Mouse (Mus musculus) hindbrain, embryonic 10.5 days (tissue): ENCODE data around the gene Ceacam20. TPM values are rescaled to one million over a fixed set of nuclear protein-coding genes. Genes with fewer than 3 reads are reported as not detected.
"Not testable (repeated sequence)": the region's sequence is repeated elsewhere in the genome, so short reads cannot be mapped to it uniquely, and the experiment has no call there.

Experiments used
- DNase-seq: peaks from one replicate; pipeline ENCODE4 v3.0.0-alpha.2; 2017; ENCODE audit warnings: low spot score
- H3K27ac ChIP-seq: fragments of 300-500 bp; sonication (generic); 2 replicates; pipeline ENCODE4 v1.5.1; 2016; ENCODE audit warnings: mild to moderate bottlenecking, moderate library complexity
- H3K27me3 ChIP-seq: fragments of 300-500 bp; sonication (generic); 2 replicates; pipeline ENCODE4 v1.6.1; 2016; ENCODE audit warnings: mild to moderate bottlenecking; ENCODE audit not compliant: poor library complexity, insufficient read depth, severe bottlenecking
- H3K36me3 ChIP-seq: fragments of 300-500 bp; sonication (generic); 2 replicates; pipeline ENCODE4 v1.6.1; 2016; ENCODE audit warnings: mild to moderate bottlenecking, moderate library complexity
- H3K4me1 ChIP-seq: fragments of 300-500 bp; sonication (generic); replicated peaks from 2 replicates; pipeline ENCODE4 v1.6.1; 2016; ENCODE audit warnings: mild to moderate bottlenecking
- H3K4me3 ChIP-seq: fragments of 300-500 bp; sonication (generic); 2 replicates; pipeline ENCODE4 v1.5.1; 2016; ENCODE audit warnings: mild to moderate bottlenecking, moderate library complexity
- H3K9me3 ChIP-seq: fragments of 300-500 bp; sonication (generic); 2 replicates; pipeline ENCODE4 v1.6.1; 2016; ENCODE audit warnings: mild to moderate bottlenecking, moderate library complexity
- WGBS: fragments of 180-500 bp; shearing (Covaris S2); methylation state at CpG from one replicate; pipeline ENCODE4 v1.1.7; 2016; 5-methylcytosine and 5-hydroxymethylcytosine counted together
- polyA plus RNA-seq: library from polyadenylated mRNA; unstranded; fragments of >200 nt; fragmentation: Nextera tagmentation; extraction: Ambion mirVana; gene quantifications from 2 replicates; pipeline ENCODE4 v1.2.1, GENCODE M21; 2016

Ceacam20 gene
- polyA plus RNA-seq, 1 experiment from 2014 or later: not detected

DNA sequence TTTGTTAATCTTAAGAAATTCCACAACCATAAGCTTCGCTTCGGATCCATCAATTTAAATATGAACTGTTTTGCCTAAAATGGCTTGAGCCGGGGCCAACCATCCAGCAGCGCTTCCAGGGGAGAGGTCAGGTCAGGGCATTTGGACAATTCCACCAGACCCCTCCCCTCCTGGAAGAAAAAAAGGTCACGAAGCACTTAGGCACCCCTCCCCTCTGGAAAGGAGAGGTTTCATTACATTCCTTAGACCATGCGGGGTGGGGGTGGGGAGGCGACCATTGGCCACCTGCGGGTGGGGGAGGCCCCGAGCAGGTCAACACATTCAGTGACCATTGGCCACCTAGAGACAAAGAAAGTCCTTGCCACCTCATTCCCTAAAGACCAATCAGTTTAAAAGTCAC lies 12.2 kb upstream of the Ceacam20 start:
- Histone ChIP-seq H3K4me1 (peaks cover 24% of the 10 kb centered on the region), H3K4me3 (no peak overlapping the region), H3K36me3 (no peaks in the 10 kb centered on the region), H3K27ac (peak overlapping the region; percentile 23; the same call in 1 of the 2 replicates), H3K9me3 (no peaks in the 10 kb centered on the region; the same call in 1 of the 2 replicates), H3K27me3 (no peaks in the 10 kb centered on the region)
- 39% methylated on average over 9 of the region's 9 CpGs for WGBS
- DNase-seq: peak; percentile 14

DNA sequence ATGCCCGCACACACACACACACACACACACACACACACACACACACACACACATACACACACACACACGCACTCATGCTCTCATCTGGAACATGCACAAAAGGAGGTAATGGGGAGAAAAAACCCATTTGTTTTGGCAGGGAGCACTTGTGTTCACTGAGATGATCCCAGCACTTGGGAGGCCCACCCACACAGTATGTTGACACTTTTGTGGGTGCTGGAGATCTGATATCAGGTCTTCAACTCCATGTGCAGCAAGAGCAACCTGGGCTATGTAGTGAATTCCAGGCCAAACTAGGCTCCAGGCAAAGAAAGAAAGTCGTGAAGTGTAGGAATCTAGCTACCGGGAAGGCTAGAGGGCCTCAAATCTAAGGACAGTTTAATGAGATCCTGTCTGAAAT lies 9.4 kb upstream of the Ceacam20 start:
- Histone ChIP-seq H3K27ac (no peak overlapping the region), H3K9me3 (no peaks in the 10 kb centered on the region), H3K4me1 (peaks cover 19% of the 10 kb centered on the region), H3K27me3 (no peaks in the 10 kb centered on the region), H3K4me3 (no peak overlapping the region), H3K36me3 (no peaks in the 10 kb centered on the region)
- WGBS: 86% methylated on average over 4 of the region's 4 CpGs
- no peak for DNase-seq

DNA sequence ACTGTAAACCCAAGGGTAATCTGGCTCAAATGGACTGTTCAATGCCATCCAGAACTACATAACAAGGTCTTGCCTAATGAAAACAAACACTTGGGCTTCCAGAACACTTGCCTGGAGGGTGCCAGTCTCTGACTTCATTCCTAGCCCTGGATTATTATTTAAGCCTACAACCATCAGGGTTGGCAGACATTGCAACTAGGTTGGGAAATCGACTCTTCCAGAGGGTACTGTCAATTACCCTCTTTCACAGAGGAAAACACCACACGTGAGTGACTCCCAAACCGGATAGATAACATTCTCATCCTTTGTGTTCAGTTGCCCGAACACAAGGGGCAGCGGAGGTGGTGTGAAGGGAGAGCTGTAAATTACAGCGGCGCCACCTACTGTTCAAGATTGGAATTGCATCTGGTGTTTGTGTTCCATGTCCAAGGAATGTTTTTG lies 8.9 kb upstream of the Ceacam20 start:
- no peaks in the 10 kb centered on the region for H3K27me3 ChIP-seq
- H3K9me3 ChIP-seq: no peaks in the 10 kb centered on the region; the same call in 1 of the 2 replicates
- H3K4me3 ChIP-seq: no peak overlapping the region
- DNase-seq: peak; percentile 85
- peaks cover 19% of the 10 kb centered on the region for H3K4me1 ChIP-seq
- 5% methylated on average over 7 of the region's 7 CpGs for WGBS
- H3K27ac ChIP-seq: no peak overlapping the region
- H3K36me3 ChIP-seq: no peaks in the 10 kb centered on the region

DNA sequence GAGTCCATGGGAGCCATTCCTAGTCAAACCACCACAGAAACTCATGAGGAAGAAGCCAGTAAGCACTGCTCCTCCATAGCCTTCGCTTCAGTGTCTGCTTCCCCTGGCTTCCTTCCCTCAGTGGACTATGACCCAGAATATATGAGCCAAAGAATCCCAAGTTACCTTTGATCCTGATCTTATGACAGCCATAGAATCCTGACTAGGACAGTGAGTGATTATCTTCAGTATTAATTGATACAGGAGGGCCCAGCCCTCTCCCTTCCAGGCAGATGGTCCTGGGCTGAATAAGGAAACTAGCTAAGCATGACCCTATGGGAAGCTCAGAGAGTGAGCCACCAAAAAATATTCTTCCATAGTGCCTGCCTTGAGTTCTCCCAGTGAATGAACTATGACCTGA lies 2.8 kb upstream of the Ceacam20 start:
- Histone ChIP-seq H3K27me3 (no peaks in the 10 kb centered on the region), H3K36me3 (no peaks in the 10 kb centered on the region), H3K4me3 (no peak overlapping the region), H3K4me1 (no peaks in the 10 kb centered on the region), H3K9me3 (peaks cover 12% of the 10 kb centered on the region; the same call in 1 of the 2 replicates), H3K27ac (no peak overlapping the region)
- DNase-seq: no peak
- WGBS: 66% methylated on average over 1 of the region's 1 CpGs

DNA sequence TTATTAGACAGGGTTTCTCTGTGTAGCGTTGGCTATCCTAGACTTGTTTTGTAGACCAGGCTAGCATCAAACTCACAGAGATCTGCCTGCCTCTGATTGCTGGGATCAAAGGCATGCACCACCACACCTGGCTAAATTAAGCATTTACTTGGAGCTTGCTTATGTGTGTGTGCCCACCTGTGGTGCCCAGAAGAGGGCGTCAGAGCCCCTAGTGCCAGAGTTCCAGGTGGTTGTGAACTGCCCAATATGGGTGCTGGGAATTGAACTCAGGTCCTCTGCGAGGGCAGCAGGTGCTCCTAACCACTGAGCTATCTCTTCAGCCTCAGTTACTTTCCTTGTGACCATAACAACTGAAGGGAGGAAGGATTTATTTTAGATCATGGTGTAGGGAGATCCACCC lies 3.9 kb downstream of the Ceacam20 start:
- DNase-seq: no peak
- no peak overlapping the region for H3K27ac ChIP-seq
- H3K27me3 ChIP-seq: no peaks in the 10 kb centered on the region
- 70% methylated on average over 3 of the region's 3 CpGs for WGBS
- H3K4me1 ChIP-seq: no peaks in the 10 kb centered on the region
- H3K36me3 ChIP-seq: no peaks in the 10 kb centered on the region
- H3K4me3 ChIP-seq: no peak overlapping the region
- H3K9me3 ChIP-seq: peaks cover 48% of the 10 kb centered on the region

DNA sequence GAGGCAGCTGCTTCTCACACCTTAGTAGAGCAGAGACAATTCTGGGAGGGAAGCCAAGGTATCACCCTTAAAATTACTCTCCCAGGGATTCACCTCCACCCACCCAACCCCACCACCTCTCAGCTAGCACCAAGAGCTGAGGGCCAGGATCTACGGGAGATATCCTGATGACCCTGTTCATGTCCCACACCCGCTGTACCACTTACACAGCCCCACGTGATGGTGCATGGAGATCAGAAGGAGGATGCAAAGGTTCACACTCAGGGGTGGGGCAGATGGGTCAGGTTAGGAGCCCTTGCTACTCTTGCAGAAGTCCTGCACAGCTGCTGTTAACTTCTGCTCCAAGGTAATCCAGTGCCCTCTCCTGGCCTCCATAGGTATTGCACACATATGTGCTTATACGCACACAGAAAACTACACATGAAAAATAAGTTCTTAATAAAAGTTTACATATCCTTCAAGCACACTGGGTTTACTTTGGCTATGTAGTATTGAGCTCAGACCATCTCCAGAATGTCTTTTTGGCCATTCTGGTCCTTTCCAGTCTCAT lies 4.4 kb downstream of the Ceacam20 start:
- WGBS: 94% methylated on average over 4 of the region's 4 CpGs
- peaks cover 53% of the 10 kb centered on the region for H3K9me3 ChIP-seq
- no peak for DNase-seq
- no peak overlapping the region for H3K4me3 ChIP-seq
- H3K27ac ChIP-seq: no peak overlapping the region
- H3K4me1 ChIP-seq: no peaks in the 10 kb centered on the region
- H3K27me3 ChIP-seq: no peaks in the 10 kb centered on the region
- H3K36me3 ChIP-seq: no peaks in the 10 kb centered on the region

DNA sequence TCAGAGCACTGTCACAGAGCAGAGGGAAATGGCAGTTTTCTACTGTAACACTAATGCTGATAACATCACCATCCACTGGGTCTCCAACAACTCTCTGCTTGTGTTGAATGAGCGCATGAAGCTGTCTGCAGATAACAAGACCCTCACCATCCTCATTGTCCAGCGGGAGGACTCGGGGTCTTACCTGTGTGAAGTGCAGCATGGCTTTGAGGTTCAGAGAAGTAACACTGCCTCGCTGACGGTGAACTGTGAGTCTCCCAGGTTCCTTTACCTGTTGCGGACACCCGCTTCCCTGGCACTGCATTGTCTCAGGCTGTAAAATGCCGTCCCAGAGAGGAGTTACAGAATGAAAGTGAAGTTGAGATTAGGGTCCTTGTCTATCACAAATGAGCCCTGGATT lies 5.0 kb downstream of the Ceacam20 start:
- DNase-seq: no peak
- H3K27me3 ChIP-seq: no peaks in the 10 kb centered on the region
- no peak overlapping the region for H3K4me3 ChIP-seq
- peaks cover 59% of the 10 kb centered on the region for H3K9me3 ChIP-seq
- H3K4me1 ChIP-seq: no peaks in the 10 kb centered on the region
- H3K27ac ChIP-seq: no peak overlapping the region
- no peaks in the 10 kb centered on the region for H3K36me3 ChIP-seq
- 90% methylated on average over 8 of the region's 8 CpGs for WGBS

DNA sequence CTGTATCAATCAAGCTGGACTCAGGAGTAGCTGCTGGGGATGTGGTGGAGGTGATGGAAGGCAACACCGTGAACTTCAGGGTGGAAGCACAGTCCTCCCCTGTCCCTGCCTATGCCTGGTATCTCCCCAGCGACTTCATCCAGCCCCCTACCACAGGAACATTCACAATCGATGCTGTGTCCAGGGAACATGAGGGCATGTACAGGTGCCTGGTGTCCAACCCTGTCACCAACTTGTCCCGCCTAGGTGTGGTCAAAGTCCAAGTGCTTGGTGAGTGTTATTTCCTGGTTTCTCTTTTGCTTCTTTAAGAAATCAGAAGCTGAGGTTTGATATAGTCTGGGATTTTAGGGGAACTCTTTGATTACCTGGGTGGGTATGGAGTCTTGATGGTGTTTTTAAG lies 6.3 kb downstream of the Ceacam20 start:
- H3K4me3 ChIP-seq: no peak overlapping the region
- H3K4me1 ChIP-seq: no peaks in the 10 kb centered on the region
- no peak overlapping the region for H3K27ac ChIP-seq
- H3K9me3 ChIP-seq: peaks cover 59% of the 10 kb centered on the region
- WGBS: 89% methylated on average over 4 of the region's 4 CpGs
- no peaks in the 10 kb centered on the region for H3K36me3 ChIP-seq
- no peak for DNase-seq
- no peaks in the 10 kb centered on the region for H3K27me3 ChIP-seq

DNA sequence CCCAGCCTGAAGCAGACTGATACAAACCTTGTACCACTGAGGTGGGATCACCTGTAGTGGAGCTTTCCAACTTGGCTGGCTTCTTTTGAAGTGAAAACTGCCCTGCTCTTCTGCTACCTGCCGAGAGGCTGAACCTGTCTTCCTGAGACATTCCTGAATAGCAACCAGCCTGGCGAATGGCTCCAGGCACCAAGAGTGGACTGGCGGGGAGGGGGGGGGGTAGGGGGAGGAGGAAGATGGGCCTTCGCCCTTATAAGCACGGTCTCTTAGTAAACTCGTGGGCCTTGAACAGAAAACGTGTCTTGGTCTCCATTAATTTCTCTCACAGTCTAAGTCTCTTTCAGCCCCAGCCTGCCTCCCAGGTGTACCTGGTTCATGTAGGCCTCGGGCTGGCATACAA lies 26.0 kb downstream of the Ceacam20 start, which contains the start of gene Nlrp9b:
TSS of gene Nlrp9b (plus strand) at position 301 of the 400 bp plus-strand sequence.
- not testable (repeated sequence) for H3K36me3 ChIP-seq, H3K4me3 ChIP-seq, DNase-seq, H3K27ac ChIP-seq, H3K4me1 ChIP-seq, H3K27me3 ChIP-seq
- 65% methylated on average over 8 of the region's 8 CpGs for WGBS
- H3K9me3 ChIP-seq: peaks cover 45% of the 10 kb centered on the region

DNA sequence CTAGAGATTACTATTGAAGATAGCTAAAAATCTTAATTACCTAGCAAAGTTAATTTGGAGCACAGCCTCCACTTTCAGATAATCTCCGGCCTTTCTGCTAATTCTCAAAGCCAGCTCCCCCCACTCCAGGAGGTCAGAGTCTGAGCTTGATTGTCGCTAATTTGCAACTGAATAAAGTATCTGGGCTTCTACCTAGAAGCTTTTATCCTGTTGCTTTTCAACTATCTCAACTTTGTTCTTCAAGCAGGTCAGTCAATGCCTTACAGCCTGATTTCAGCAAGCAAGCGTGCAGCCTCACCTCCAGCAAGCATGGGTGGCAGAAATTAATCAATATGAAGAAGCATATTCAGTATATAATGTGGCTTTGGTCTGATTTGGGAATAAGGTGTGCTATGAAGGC lies 31.5 kb downstream of the Ceacam20 start:
- WGBS: 61% methylated on average over 3 of the region's 3 CpGs
- H3K4me3 ChIP-seq, H3K27ac ChIP-seq, H3K36me3 ChIP-seq, H3K27me3 ChIP-seq, H3K4me1 ChIP-seq, DNase-seq: not testable (repeated sequence)
- peaks cover 34% of the 10 kb centered on the region for H3K9me3 ChIP-seq

DNA sequence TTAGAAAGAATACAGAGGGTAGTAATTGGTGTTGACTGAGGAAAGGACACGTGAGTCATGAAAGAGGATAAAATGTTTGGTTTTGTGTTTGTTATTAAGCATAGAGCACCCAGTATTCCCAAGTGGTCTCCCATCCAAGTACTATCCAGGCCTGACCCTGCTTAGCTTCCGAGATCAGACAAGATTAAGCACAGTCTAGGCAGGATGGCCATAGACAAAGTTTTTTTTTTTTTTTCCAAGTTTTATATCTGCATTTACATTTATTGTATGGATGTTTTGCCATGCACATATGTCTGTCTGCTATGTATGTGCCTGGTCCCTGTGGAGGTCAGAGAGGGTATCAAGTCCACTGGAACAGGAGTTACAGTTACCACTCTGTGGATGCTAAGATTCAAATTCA lies 44.8 kb downstream of the Ceacam20 start:
- H3K27me3 ChIP-seq: no peaks in the 10 kb centered on the region
- H3K9me3 ChIP-seq: peaks cover 24% of the 10 kb centered on the region; the same call in 1 of the 2 replicates
- H3K36me3 ChIP-seq: no peaks in the 10 kb centered on the region
- no peak for DNase-seq
- H3K4me1 ChIP-seq: no peaks in the 10 kb centered on the region
- no peak overlapping the region for H3K27ac ChIP-seq
- 75% methylated on average over 2 of the region's 2 CpGs for whole genome bisulfite sequencing
- no peak overlapping the region for H3K4me3 ChIP-seq
